Mouse (Mus musculus) layer of hippocampus, postnatal 10 days (tissue): ENCODE measurements around the gene Taar7b. TPM values are rescaled to one million over a fixed set of nuclear protein-coding genes. Genes with fewer than 3 reads are reported as not detected.

Source experiments
- total RNA-seq, 2 experiments: library from RNA; stranded (reverse); gene quantifications; 2 replicates each; pipeline ENCODE4 v1.2.3; 2021

Gene Taar7b
- total RNA-seq, 2 experiments from 2014 or later = not detected

Other genes with a start within 250 kb of the Taar7b start
- gene Rps12, start 212.7 kb upstream of the Taar7b start, total RNA-seq = 100 to 1,000 TPM; 336 to 348 TPM
- 10 to 100 TPM; 18.2 to 22.0 TPM for gene Slc18b1, start 203.0 kb upstream of the Taar7b start, total RNA-seq
- under 1 TPM in 1 of 2 experiments, not detected in 1; 0.46 TPM for gene Vnn3, start 148.5 kb upstream of the Taar7b start, total RNA-seq
- under 1 TPM; 0.66 to 0.71 TPM for gene Vnn1, start 105.3 kb upstream of the Taar7b start, total RNA-seq
- not detected for gene Taar1, start 79.6 kb upstream of the Taar7b start, total RNA-seq
- not detected for gene Taar2, start 61.4 kb upstream of the Taar7b start, total RNA-seq
- gene Taar3, start 50.4 kb upstream of the Taar7b start, total RNA-seq = not detected
- not detected for gene Taar4, start 39.4 kb upstream of the Taar7b start, total RNA-seq
- not detected for gene Taar5, start 29.2 kb upstream of the Taar7b start, total RNA-seq
- not detected for gene Taar6, start 14.3 kb upstream of the Taar7b start, total RNA-seq
- gene Taar7a, start 6.5 kb upstream of the Taar7b start, total RNA-seq = not detected
- not detected for gene Taar7d, start 27.3 kb downstream of the Taar7b start, total RNA-seq
- not detected for gene Taar7e, start 37.7 kb downstream of the Taar7b start, total RNA-seq
- not detected for gene Taar7f, start 49.6 kb downstream of the Taar7b start, total RNA-seq
- gene Taar8a, start 76.6 kb downstream of the Taar7b start, total RNA-seq = not detected
- not detected for gene Taar8b, start 92.4 kb downstream of the Taar7b start, total RNA-seq
- gene Taar8c, start 102.0 kb downstream of the Taar7b start, total RNA-seq = not detected
- not detected for gene Taar9, start 109.6 kb downstream of the Taar7b start, total RNA-seq
- gene Stx7, start 149.4 kb downstream of the Taar7b start, total RNA-seq = 100 to 1,000 TPM; 169 to 187 TPM
- gene Moxd1, start 223.6 kb downstream of the Taar7b start, total RNA-seq = 1 to 10 TPM; 4.7 to 5.0 TPM